Mouse (Mus musculus) embryonic facial prominence, embryonic 10.5 days (tissue): Measurements from ENCODE around the gene Cracr2a. TPM values are rescaled to one million over a fixed set of nuclear protein-coding genes. Genes with fewer than 3 reads are reported as not detected.

Experiments used
- DNase-seq: peaks from one replicate; pipeline ENCODE4 v3.0.0-alpha.2; 2017; ENCODE audit warnings: low spot score
- H3K27ac ChIP-seq: fragments of 300-500 bp; sonication (generic); replicated peaks from 2 replicates; pipeline ENCODE4 v1.5.1; 2016; ENCODE audit warnings: mild to moderate bottlenecking
- H3K27me3 ChIP-seq: fragments of 300-500 bp; sonication (generic); replicated peaks from 2 replicates; pipeline ENCODE4 v1.6.1; 2016; ENCODE audit warnings: low read depth, mild to moderate bottlenecking; ENCODE audit not compliant: poor library complexity, severe bottlenecking
- H3K36me3 ChIP-seq: fragments of 300-500 bp; sonication (generic); replicated peaks from 2 replicates; pipeline ENCODE4 v1.6.1; 2016; ENCODE audit warnings: mild to moderate bottlenecking, moderate library complexity
- H3K4me1 ChIP-seq: fragments of 300-500 bp; sonication (generic); 2 replicates; pipeline ENCODE4 v1.6.1; 2016
- H3K4me3 ChIP-seq: fragments of 300-500 bp; sonication (generic); 2 replicates; pipeline ENCODE4 v1.5.1; 2016; ENCODE audit warnings: mild to moderate bottlenecking, moderate library complexity
- H3K9me3 ChIP-seq: fragments of 300-500 bp; sonication (generic); 2 replicates; pipeline ENCODE4 v1.6.1; 2016; ENCODE audit warnings: mild to moderate bottlenecking
- WGBS: fragments of 180-500 bp; shearing (Covaris S2); methylation state at CpG from one replicate; pipeline ENCODE4 v1.1.7; 2016; 5-methylcytosine and 5-hydroxymethylcytosine counted together
- polyA plus RNA-seq: library from polyadenylated mRNA; unstranded; fragments of >200 nt; fragmentation: Nextera tagmentation; extraction: Ambion mirVana; gene quantifications from 2 replicates; pipeline ENCODE4 v1.2.1, GENCODE M21; 2016

Cracr2a gene
- polyA plus RNA-seq, 1 experiment from 2014 or later, result 1.2 TPM

- Histone ChIP-seq H3K4me3 (no peak overlapping the region), H3K27me3 (no peaks in the 10 kb centered on the region), H3K36me3 (no peaks in the 10 kb centered on the region), H3K4me1 (no peaks in the 10 kb centered on the region), H3K27ac (no peak overlapping the region), H3K9me3 (peaks cover 9% of the 10 kb centered on the region; the same call in 1 of the 2 replicates)
- WGBS, result 34% methylated on average over 4 of the region's 4 CpGs
- no peak for DNase-seq
These were observed 94.8 kb downstream of the Cracr2a start for GRCm38 (mm10) chr6:127655988-127656387.

GRCm38 (mm10) chr6:127657152-127657551, 96.0 kb downstream of the Cracr2a start:
- Histone ChIP-seq H3K9me3 (peaks cover 9% of the 10 kb centered on the region; the same call in 1 of the 2 replicates), H3K36me3 (no peaks in the 10 kb centered on the region), H3K27ac (no peak overlapping the region), H3K4me3 (no peak overlapping the region), H3K4me1 (no peaks in the 10 kb centered on the region), H3K27me3 (no peaks in the 10 kb centered on the region)
- no peak for DNase-seq
- 95% methylated on average over 11 of the region's 11 CpGs for WGBS

GRCm38 (mm10) chr6:127659472-127659871, 98.3 kb downstream of the Cracr2a start:
- Histone ChIP-seq H3K4me3 (no peak overlapping the region), H3K36me3 (no peaks in the 10 kb centered on the region), H3K27me3 (no peaks in the 10 kb centered on the region), H3K9me3 (peaks cover 2% of the 10 kb centered on the region; the same call in 1 of the 2 replicates), H3K27ac (no peak overlapping the region), H3K4me1 (no peaks in the 10 kb centered on the region)
- DNase-seq, result no peak
- WGBS, result 82% methylated on average over 5 of the region's 5 CpGs

- WGBS, result 92% methylated on average over 4 of the region's 4 CpGs
- DNase-seq, result no peak
These were observed 98.8 kb downstream of the Cracr2a start for GRCm38 (mm10) chr6:127659966-127660365.

GRCm38 (mm10) chr6:127661717-127662292, 100.7 kb downstream of the Cracr2a start:
- 89% methylated on average over 7 of the region's 7 CpGs for WGBS

More at GRCm38 (mm10) chr6:127659966-127660365, 98.8 kb downstream of the Cracr2a start:
- Histone ChIP-seq H3K9me3 (no peaks in the 10 kb centered on the region), H3K27me3 (no peaks in the 10 kb centered on the region), H3K27ac (no peak overlapping the region), H3K4me3 (no peak overlapping the region), H3K4me1 (no peaks in the 10 kb centered on the region), H3K36me3 (no peaks in the 10 kb centered on the region)

GRCm38 (mm10) chr6:127663263-127663662, 102.1 kb downstream of the Cracr2a start:
- Histone ChIP-seq H3K4me1 (no peaks in the 10 kb centered on the region), H3K27ac (no peak overlapping the region), H3K36me3 (no peaks in the 10 kb centered on the region), H3K27me3 (no peaks in the 10 kb centered on the region), H3K9me3 (no peaks in the 10 kb centered on the region), H3K4me3 (no peak overlapping the region)
- DNase-seq, result no peak
- 88% methylated on average over 7 of the region's 7 CpGs for WGBS

More at GRCm38 (mm10) chr6:127661717-127662292, 100.7 kb downstream of the Cracr2a start:
- H3K27ac ChIP-seq, result no peak overlapping the region
- H3K4me1 ChIP-seq, result no peaks in the 10 kb centered on the region
- no peaks in the 10 kb centered on the region for H3K9me3 ChIP-seq
- H3K4me3 ChIP-seq, result no peak overlapping the region
- no peaks in the 10 kb centered on the region for H3K36me3 ChIP-seq
- no peak for DNase-seq
- no peaks in the 10 kb centered on the region for H3K27me3 ChIP-seq

GRCm38 (mm10) chr6:127669313-127669712, 108.2 kb downstream of the Cracr2a start:
- Histone ChIP-seq H3K36me3 (no peaks in the 10 kb centered on the region), H3K4me1 (peaks cover 9% of the 10 kb centered on the region; the same call in 1 of the 2 replicates), H3K4me3 (no peak overlapping the region), H3K9me3 (no peaks in the 10 kb centered on the region), H3K27me3 (no peaks in the 10 kb centered on the region), H3K27ac (no peak overlapping the region)
- peak; percentile 24 for DNase-seq
- WGBS, result 73% methylated on average over 4 of the region's 4 CpGs

- peaks cover 9% of the 10 kb centered on the region; the same call in 1 of the 2 replicates for H3K4me1 ChIP-seq
- WGBS, result 92% methylated on average over 4 of the region's 4 CpGs
- H3K27ac ChIP-seq, result no peak overlapping the region
- no peaks in the 10 kb centered on the region for H3K36me3 ChIP-seq
- H3K4me3 ChIP-seq, result no peak overlapping the region
- H3K27me3 ChIP-seq, result no peaks in the 10 kb centered on the region
- no peak for DNase-seq
- no peaks in the 10 kb centered on the region for H3K9me3 ChIP-seq
These were observed 108.9 kb downstream of the Cracr2a start for GRCm38 (mm10) chr6:127670031-127670430.

GRCm38 (mm10) chr6:127672071-127672470, 110.9 kb downstream of the Cracr2a start:
- no peak for DNase-seq
- H3K36me3 ChIP-seq, result no peaks in the 10 kb centered on the region
- WGBS, result 87% methylated on average over 7 of the region's 7 CpGs
- no peak overlapping the region for H3K27ac ChIP-seq
- H3K4me3 ChIP-seq, result no peak overlapping the region
- peaks cover 9% of the 10 kb centered on the region; the same call in 1 of the 2 replicates for H3K4me1 ChIP-seq
- H3K9me3 ChIP-seq, result no peaks in the 10 kb centered on the region
- peaks cover 6% of the 10 kb centered on the region; the same call in 1 of the 2 replicates for H3K27me3 ChIP-seq

GRCm38 (mm10) chr6:127676866-127677265, 115.7 kb downstream of the Cracr2a start:
- DNase-seq, result no peak
- 74% methylated on average over 11 of the region's 11 CpGs for WGBS
- H3K4me1 ChIP-seq, result no peaks in the 10 kb centered on the region
- H3K9me3 ChIP-seq, result no peaks in the 10 kb centered on the region
- H3K4me3 ChIP-seq, result no peak overlapping the region
- no peak overlapping the region for H3K27ac ChIP-seq
- H3K27me3 ChIP-seq, result peaks cover 12% of the 10 kb centered on the region; the same call in 1 of the 2 replicates
- no peaks in the 10 kb centered on the region for H3K36me3 ChIP-seq

- H3K27me3 ChIP-seq, result peaks cover 19% of the 10 kb centered on the region; the same call in 1 of the 2 replicates
- WGBS, result 78% methylated on average over 9 of the region's 9 CpGs
- no peak for DNase-seq
- H3K4me1 ChIP-seq, result no peaks in the 10 kb centered on the region
- H3K4me3 ChIP-seq, result no peak overlapping the region
- H3K27ac ChIP-seq, result no peak overlapping the region
- no peaks in the 10 kb centered on the region for H3K9me3 ChIP-seq
- no peaks in the 10 kb centered on the region for H3K36me3 ChIP-seq
These were observed 117.2 kb downstream of the Cracr2a start for GRCm38 (mm10) chr6:127678320-127678719.

- DNase-seq, result no peak
- Histone ChIP-seq H3K36me3 (no peaks in the 10 kb centered on the region), H3K4me1 (no peaks in the 10 kb centered on the region), H3K27ac (no peak overlapping the region), H3K9me3 (no peaks in the 10 kb centered on the region), H3K27me3 (peaks cover 19% of the 10 kb centered on the region; the same call in 1 of the 2 replicates), H3K4me3 (no peak overlapping the region)
- 83% methylated on average over 3 of the region's 3 CpGs for WGBS
These were observed 117.9 kb downstream of the Cracr2a start for GRCm38 (mm10) chr6:127678998-127679397.

GRCm38 (mm10) chr6:127680784-127681183, 119.6 kb downstream of the Cracr2a start:
- DNase-seq, result no peak
- peaks cover 19% of the 10 kb centered on the region; the same call in 1 of the 2 replicates for H3K27me3 ChIP-seq
- H3K4me3 ChIP-seq, result no peak overlapping the region
- no peaks in the 10 kb centered on the region for H3K36me3 ChIP-seq
- 86% methylated on average over 7 of the region's 7 CpGs for WGBS
- H3K9me3 ChIP-seq, result no peaks in the 10 kb centered on the region
- H3K27ac ChIP-seq, result no peak overlapping the region
- no peaks in the 10 kb centered on the region for H3K4me1 ChIP-seq
